Mouse (Mus musculus): ENCODE results near the gene 2300009A05Rik.

The 2300009A05Rik gene

DNA sequence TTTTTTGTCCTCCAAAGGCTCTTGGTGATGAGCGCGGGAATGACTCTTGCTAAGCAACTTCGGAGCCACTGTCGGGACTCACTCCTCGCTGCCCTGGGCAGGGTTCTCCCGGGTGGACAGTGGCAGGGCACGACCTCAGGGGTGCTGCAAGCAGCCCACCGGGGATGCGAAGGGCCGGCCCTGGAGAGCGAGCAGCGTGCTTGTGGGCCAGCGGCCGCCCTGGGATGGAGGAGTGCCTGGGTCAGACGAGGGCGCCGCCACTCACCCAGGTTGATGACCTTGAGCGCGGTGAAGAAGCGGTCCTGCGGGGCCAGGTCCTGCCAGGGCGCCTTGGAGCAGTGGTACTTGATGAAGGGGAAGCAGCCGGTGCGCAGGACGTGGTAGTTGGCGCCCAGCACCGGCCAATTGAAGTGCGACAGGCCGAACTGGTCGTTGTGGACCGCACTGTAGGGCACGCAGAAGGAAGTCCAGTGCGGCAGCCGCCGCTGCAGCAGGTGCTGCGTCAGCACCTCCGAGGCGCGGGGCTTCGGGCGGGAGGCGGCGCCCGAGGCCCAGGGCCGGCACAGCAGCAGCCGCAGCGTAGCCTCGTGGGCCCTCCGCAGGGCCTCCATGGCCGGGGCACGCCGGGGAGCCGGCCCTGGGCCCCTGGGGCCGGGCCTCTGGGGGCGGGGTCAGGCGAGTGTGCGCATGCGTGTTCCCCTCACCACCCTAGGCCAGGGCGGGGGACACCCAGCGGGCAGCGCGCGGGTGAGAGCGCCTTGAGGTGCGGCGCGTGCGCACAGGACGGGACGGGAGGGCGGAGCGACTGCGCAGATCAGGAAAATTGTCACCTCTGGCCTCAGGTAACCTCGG, at the start of gene 2300009A05Rik:
2300009A05Rik (minus strand) TSS at position 636 of the 852 bp plus-strand sequence.
- peak; percentile 92 for DNase-seq (ENCODE audit: low read depth)

DNA sequence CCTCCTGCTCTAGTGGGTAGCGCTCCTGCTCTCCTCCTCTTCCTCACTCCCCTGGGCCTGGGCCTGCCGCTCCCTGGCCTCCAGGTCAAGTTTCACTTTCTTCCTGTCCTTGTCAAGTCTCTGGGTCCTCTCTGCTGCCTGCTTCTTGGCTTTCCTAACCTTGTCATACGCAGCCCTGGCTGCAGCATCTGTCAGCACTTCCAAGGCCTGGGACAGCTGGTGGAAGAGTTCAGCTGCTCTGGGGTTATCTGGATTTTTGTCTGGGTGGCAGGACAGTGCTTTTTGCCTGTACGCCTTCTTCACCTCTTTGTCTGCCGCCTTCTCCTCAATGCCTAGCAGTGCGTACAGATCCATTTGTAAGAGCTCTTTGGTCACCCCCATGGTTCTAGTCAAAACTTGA, 44.6 kb upstream of the 2300009A05Rik start:
- DNase-seq (ENCODE audit: low read depth): no peak

DNA sequence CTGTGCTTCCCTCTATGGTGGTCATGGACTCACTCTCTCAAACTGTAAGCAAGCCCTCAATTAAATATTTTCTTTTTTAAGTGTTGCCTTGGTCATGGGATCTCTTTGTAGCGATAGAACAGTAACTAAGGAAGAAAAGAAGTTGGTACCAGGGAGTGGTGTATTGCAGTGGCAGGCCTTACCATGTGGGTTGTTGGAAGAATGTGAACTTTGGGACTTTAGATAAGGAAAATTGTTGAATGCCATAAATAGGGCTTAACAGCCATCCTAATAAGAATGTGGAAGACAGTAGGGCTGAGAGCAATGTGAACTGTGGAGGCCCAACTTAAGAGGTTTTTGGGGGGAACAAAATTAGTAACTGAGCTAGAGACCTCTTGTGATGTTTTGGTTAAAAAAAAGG, 31.6 kb upstream of the 2300009A05Rik start:
- no peak for DNase-seq (ENCODE audit: low read depth)

DNA sequence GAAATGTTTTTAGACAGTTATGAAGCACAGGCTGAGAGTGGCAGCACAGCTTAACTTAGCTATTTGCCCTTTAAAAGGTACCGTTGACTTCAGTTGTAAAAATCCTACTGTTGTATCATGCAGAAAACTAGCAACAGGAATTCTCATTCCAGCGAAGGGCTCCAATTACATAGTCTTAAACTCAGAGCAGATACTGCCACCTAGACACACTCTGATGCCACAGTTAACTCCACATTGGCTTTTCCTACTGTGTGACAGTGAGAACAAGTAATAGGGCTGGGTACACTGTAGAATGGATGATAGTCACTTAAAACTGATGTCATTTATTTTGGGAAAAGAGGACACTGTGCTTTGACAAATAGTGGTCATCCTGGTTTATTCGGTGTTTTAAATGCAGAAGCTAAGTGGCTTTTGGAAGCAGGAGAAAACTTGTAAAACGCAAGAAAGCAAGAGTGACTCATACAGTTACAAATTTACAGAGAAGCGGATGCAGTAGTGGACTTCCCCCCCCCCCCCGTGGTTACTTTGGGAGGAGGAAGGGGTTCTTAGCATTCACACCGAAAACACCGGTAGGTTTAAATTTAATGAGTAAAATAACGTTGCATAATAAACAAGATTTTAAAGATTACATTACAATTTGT, 22.2 kb upstream of the 2300009A05Rik start:
- peak; percentile 60 for DNase-seq (ENCODE audit: low read depth)

DNA sequence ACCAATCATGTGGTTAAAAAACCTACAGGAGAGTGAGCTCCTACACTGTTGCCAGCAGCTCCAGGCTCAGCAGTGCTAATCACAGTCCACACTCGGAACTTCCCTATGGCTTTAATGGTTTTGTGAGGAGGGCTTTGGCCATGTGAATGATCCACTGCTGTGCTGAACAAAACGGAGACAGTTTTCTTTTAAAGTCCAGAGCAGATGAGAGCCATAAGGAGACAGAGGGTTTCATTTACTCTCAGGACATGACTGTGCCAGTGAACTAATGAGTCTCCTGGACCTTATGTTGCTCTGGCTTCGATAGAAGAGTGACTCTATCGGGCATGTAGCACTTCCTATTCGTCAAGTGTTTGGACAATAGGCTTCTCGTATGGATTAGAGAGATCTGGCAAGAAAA, 21.4 kb upstream of the 2300009A05Rik start:
- no peak for DNase-seq (ENCODE audit: low read depth)

DNA sequence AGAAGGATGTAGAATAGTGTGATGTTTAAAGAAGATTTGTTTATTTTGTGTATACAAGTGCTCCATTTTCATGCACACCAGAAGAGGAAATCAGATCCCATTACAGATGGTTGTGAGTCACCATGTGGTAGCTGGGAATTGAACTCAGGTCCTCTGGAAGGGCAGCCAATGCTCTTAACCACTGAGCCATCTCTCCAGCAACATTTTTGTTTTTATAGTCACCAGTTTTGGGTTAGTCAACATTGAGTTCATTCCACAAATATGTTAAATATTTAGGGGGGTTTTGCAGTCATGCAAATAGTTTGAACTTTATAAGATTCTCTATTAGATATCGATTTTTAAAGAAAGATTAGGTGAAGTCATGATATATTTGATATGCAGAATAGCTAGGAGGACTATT, 1.1 kb upstream of the 2300009A05Rik start:
- no peak for DNase-seq (ENCODE audit: low read depth)

DNA sequence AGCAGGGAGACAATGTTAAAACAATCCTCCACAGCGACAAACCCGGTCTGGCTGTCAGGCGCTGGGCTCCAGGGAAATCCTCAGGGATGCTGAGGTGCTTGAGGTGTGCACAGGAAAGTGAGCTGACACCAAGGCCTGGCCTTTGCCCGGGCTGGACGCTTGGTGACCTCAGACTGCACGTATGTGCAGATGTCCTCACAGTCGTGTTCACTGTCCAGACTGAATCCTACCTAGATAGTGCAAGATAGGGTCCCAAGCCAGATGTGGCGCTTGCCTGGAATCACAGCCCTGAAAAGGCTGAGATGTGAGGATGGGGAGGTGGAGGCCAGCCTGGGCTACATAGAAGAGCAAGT, 393 bp upstream of the 2300009A05Rik start:
- DNase-seq (ENCODE audit: low read depth): no peak

DNA sequence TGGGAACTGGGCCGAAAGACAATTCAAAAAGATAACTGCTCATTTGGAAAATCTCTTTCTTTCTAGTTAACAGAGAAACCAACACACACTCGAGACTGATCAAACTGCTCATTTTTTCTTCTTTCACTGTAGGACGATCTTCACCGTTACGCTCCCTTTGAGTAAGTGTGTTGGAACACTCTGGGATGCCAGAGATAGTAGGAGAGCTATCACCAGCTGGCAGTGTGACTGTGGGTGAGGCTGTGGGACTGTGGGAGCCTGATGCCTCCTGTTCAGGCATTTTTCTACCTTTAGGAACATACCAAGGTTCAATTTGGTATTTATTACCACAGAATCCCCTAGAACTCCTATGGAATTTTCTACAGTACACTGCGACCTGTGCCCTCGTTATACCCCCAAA, 3.4 kb downstream of the 2300009A05Rik start:
- no peak for DNase-seq (ENCODE audit: low read depth)

DNA sequence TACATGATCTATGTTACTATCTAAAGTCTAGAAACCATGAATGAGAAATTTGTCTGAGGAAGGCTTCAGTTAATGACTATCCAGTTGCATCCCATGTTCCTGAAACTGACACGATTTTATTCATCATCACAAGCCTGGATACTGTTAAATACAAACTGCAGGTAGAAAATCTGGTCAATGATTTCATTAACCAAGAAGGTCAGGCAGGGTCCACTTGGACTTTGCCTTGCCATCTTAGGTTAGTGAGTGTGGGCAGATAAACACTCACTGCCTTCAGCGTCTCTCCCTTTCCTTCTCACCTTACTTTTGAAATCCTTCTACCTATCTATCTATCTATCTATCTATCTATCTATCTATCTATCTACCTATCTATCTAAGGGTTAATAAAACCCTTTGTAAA, 7.7 kb downstream of the 2300009A05Rik start:
- DNase-seq (ENCODE audit: low read depth): no peak

DNA sequence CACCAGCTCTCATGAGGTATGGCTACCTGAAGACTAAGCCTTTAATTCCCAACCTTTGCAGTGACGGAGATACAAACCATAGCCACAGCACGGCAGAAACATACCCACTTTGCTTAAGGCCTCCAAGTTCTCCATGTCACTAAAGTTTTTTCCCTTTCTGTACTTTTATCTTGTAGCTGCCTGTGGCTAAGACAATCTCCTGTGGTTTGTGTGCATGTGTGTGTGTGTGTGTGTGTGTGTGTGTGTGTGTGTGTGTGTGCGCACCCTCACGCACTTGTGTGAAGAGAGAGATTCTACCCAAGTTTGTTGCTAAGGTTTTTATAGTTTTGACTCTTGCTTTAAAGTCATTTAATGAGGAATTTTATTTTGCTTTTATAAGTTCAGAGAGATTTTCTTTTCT, 16.3 kb downstream of the 2300009A05Rik start:
- no peak for DNase-seq (ENCODE audit: low read depth)

DNA sequence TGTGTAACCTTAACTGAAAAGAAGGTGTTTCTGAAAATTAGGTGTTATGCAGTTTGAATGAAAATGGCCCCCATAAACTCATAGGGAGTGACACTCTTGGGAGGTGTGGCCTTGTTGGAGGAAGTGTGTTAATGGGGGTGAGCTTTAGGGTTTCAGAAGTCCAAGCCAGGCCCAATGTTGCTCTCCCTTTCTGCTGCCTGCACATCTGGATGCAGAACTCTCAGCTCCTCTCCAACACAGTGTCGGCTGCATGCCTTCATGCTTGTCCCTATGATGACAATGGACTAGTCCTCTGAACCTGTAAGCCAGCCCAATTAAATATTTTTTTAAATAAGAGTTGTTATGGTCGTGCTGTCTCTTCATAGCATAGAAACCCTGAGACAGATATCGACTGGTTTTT, 18.7 kb downstream of the 2300009A05Rik start:
- no peak for DNase-seq (ENCODE audit: low read depth)

DNA sequence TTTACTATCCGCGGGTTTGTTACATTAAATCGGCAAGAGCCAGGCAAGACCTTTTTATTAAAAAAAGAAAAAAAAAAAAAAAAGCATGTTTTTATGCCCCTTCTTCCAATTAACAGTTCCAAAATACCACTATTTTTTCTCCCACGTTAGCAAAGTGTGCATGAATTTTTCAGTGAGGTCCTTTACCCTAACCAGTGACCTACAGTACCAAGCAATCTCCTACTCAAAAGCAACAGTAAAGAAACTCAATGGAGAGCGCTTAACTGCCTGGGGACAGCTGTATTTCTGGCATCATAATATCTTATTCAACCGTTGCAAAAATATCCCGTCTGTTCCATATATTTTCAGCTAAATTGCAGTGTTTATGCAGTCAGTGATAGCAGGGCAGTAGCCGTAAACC, 20.9 kb downstream of the 2300009A05Rik start:
- no peak for DNase-seq (ENCODE audit: low read depth)

DNA sequence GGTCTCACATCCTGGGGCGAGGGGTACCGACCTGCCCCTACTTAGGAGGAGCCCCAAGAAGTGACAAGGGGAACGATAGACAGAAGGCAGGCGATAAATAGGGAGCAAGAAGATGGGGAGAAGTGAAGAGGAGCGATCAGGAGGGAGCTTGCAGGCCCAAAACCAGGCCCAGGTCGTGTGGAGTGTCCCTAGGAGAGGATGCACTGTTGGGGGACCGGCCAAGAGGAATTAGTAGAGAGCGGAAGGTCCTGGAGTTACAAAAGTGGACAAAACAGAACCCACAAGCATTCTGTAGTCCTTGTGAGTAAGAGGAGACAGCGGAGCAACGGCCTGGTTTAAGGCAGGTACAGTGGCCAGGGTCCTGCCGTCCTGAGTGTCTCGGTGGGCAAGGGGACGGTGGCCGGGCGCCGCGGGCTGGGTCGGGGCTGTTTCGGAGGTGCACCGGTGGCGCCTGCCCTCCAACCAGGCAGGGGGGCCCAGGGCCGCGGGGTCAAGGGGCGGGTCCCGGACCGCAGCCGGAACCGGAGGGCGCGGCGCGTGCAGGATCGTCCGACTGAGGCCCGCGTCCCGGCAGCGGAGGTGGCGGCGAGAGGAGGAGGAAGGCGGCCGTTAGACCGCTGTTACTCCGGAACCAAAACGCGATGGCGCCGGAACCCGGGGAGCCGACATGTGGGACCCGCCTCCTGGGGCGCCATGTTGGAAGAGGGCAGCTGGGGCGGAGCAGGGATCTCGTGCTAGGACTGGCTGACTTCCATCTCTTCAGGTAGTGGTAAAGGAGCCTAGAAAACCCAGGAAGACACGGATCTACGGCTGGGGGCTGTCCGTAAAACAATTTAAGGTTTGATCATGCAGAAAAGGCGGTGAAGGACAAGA, 21.5 kb downstream of the 2300009A05Rik start, which contains the start of gene Map2k5:
Map2k5 (minus strand) TSS at position 633 of the 873 bp plus-strand sequence.
- DNase-seq (ENCODE audit: low read depth): peak; percentile 91

DNA sequence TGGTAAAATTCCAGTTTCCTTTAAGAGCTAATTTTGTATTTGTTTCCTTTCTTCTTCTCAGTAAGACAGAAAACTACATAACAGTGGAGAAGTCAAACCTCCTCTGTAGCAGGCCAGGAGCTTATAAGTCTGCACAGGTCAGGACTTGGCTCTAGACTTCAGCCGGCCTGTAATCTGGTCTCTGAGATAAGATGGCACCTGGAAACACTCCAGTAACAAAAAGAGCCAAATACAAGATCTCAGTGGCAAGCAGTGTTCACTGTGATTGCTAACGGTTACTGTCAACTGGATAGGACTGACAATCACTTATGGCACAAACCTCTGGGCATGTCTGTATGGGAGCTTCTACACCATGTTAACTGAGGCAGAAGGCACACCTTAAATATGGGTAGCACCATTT, 25.7 kb downstream of the 2300009A05Rik start:
- no peak for DNase-seq (ENCODE audit: low read depth)

DNA sequence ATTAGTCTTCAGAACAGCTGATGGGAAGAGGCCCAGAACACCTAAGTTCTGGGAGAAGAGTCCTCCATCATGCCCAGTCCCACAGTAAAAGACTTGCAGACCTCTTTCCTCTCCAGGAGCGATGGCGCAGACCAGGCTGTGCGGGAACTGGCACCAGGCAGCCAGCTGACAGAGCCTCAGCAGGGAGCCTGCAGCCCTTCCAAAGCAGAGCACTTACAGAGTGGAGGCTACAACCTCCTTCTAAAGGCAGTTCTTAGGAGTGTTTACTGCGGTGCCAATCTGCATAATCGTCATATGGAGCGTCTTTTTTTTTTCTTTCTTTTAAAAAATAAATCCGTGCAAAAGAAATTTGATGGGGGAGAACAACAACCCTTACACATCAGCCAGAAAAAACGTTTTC, 26.5 kb downstream of the 2300009A05Rik start:
- DNase-seq (ENCODE audit: low read depth): no peak

DNA sequence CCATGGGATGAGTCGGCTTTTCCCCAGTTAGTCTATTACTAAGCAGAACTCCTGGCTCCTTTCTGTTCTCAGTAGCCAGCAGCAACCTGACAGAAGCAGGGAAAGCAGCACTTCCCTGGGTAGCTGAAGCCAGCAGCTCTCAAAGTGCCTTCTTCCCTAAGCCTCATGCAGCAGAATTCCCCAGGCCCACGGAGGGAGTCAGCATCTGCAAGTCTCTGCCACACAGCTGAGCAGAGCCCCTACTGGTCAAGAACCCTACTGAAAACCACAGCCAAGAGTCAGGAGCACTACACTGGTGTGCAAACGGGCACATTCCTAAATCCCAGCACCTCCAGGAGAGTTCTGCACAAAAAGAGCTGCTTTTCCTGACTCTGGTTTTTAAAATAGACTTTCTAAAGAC, 38.6 kb downstream of the 2300009A05Rik start:
- no peak for DNase-seq (ENCODE audit: low read depth)

DNA sequence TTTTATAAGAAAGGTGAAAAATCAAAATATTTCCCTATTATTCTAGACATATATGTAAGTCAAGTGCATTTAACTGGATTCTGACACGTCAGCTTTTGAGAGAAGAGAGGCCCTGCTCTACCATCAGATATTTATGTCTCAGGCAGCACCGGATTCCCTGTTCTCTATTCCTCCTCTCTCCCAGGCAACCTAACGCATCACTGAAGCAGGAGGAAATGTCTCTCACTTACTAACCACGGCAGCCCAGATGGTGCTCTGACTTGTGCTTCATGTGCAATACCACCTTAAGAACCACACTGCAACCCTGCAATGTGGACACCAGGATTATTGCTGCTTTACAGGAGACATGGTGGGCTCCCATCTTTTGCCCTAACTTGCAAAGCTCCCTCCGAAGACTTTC, 40.0 kb downstream of the 2300009A05Rik start:
- no peak for DNase-seq (ENCODE audit: low read depth)

DNA sequence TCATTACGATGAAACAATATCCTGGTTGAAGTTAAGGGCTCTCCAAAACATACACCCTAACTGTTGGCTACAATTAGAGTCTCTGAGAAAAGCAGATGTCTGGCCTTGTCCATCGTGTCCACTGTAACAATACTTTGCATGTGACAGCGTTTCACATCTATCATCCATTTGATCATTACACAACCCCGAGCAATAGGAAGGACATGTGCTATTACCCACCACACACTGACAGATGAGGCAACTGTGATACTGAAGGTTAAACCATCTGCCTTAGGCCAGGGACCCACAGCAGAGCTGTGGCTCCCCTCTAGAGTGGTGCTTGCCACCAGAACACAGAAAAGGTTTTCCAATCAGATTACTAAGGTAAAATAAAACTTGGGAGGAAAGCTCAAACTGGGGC, 42.3 kb downstream of the 2300009A05Rik start:
- peak; percentile 58 for DNase-seq (ENCODE audit: low read depth)

DNA sequence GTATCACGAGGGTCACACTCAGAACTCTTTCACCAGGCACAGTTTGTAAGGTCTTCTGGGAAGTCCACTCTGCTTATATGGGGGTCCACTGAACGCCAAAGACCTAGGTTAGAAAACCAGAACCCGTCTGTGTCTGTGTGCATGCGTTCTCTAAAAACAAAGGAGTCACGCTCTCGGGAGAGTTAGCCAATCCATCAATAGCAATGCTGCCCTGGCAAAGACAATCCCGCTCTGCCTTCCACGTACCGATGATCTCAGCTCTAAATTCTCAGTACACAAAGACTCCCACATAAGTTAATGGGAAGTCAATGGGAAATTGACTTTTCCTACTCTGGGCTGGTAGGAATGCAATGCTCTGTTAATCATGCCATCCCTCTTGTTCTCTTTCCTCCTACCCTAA, 42.8 kb downstream of the 2300009A05Rik start:
- DNase-seq (ENCODE audit: low read depth): no peak

DNA sequence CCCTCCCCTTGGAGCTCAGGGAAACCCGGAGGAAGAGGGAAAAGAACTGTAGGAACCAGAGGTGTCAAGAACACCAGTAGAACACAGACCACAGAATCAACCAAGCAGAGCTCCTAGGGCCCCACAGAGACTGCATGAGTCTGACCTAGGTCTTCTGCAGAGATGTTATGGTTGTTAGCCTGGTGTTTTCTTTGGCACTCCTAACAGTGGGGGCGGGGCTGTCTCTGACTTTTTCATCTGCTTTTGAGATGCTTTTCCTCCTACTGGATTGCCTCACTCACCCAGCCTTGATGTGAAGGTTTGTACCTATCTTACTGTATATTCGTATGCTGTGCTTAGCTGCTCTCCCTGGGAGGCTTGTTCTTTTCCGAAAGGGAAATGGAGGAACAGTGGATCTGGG, 44.9 kb downstream of the 2300009A05Rik start:
- no peak for DNase-seq (ENCODE audit: low read depth)

DNA sequence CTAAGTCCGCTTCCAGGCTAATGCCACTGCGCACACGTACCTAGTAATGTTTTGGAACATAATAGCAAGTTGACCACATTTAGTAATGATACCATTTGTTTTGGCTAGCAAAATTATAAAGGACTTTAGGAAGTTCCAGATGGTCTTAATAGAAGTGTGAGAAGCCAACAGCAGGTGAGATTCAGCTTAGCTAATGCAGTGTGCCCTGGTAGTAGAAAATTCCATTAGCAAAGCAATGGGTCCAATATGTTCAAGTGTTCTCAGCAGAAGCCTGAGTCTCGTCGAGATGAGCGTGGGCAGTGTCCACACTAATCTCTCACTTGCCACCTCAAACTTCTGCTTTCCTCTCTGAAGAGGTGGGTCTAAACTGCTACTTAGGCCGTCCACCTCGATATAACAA, 49.0 kb downstream of the 2300009A05Rik start:
- DNase-seq (ENCODE audit: low read depth): no peak

DNA sequence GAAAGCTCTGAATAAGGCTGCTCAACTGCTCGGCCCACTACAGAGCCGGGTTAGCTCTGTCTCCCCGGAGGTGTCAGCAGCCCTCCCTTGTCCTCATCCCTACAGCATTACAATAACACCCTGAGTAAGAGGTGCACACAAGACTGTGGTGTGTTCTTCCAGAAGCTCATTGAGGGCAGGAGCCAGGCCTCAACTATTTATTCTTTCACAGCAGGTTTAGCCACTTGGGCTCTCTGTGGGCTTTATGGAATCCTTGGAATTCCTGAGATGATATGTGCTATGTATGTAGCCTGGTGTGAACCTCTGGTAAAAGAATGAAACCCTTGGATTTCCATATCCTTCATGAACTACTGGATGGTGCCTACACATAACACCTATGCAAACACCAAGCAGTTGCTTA, 49.8 kb downstream of the 2300009A05Rik start:
- no peak for DNase-seq (ENCODE audit: low read depth)

DNA sequence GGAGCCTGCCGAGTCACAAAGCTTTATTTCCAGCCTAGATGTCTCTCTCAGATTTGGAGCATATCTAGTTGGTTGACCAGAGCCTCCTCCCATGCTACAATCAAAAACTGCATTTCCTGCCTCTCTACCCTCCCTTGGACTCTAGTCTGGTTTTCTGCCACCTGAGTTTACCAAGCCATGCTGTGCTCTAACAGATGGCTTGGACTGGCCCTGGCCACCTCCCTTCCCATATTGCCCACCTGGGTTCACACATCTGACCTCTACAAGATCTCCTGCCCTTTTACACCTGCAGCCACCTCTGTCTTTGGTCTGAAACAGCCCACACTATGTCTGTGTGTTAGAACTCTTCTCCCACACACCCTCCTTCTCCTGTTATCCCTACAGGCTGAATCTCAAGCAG, 50.9 kb downstream of the 2300009A05Rik start:
- no peak for DNase-seq (ENCODE audit: low read depth)
